Mouse (Mus musculus) lung, adult 18-20 months (tissue): Measurements from ENCODE around the gene Hist1h3g.
A peak's percentile ranks its signal among the peaks of the same experiment; 100 is the strongest.

Experiments
- DNase-seq, 2 experiments: peaks; one replicate each; pipeline ENCODE4 v3.0.0; 2022; ENCODE audit warnings: mixed read lengths in 2 of 2

The Hist1h3g gene

GRCm38 (mm10) chr13:23581408-23582218 lies 46.4 kb downstream of the Hist1h3g start, which contains the start of gene Hist1h4d:
TSS of gene Hist1h4d (plus strand) at chr13:23581598.
- peak; percentile 98 for DNase-seq

GRCm38 (mm10) chr13:23582219-23583056 lies 47.2 kb downstream of the Hist1h3g start:
- no peak for DNase-seq

- DNase-seq, result no peak
Observed at GRCm38 (mm10) chr13:23583387-23584068, 48.3 kb downstream of the Hist1h3g start.

GRCm38 (mm10) chr13:23584331-23584730 lies 49.1 kb downstream of the Hist1h3g start:
- DNase-seq, result no peak

- DNase-seq, result peak; percentile 78 to 86
Observed at GRCm38 (mm10) chr13:23585029-23585441, 49.8 kb downstream of the Hist1h3g start.
